Mouse (Mus musculus) 3134 (cell line): ENCODE measurements around the gene Cers3.

Experiments used
- DNase-seq: peaks from one replicate; pipeline ENCODE4 v3.0.0-alpha.2; 2011; ENCODE audit warnings: low spot score; ENCODE audit not compliant: insufficient read length; ENCODE audit errors: extremely low read depth

The Cers3 gene

DNA sequence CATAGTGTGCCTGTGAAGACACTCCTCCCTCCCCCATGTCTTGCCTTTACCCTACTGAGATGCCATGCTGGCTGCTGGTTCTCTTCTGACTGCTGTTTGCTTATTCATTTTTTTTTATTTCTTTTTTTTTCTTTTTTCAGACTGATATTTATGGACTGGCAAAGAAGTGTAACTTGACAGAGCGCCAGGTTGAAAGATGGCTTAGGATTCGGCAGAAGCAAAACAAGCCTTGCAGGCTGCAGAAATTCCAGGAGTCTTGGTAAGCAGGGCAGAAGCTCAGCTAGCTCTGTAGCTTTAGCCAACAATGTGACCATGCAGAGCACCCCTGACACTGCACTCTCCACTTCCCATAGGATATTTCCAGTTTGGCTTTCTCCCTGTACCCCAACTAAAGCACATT, 36.1 kb downstream of the Cers3 start:
- no peak for DNase-seq

DNA sequence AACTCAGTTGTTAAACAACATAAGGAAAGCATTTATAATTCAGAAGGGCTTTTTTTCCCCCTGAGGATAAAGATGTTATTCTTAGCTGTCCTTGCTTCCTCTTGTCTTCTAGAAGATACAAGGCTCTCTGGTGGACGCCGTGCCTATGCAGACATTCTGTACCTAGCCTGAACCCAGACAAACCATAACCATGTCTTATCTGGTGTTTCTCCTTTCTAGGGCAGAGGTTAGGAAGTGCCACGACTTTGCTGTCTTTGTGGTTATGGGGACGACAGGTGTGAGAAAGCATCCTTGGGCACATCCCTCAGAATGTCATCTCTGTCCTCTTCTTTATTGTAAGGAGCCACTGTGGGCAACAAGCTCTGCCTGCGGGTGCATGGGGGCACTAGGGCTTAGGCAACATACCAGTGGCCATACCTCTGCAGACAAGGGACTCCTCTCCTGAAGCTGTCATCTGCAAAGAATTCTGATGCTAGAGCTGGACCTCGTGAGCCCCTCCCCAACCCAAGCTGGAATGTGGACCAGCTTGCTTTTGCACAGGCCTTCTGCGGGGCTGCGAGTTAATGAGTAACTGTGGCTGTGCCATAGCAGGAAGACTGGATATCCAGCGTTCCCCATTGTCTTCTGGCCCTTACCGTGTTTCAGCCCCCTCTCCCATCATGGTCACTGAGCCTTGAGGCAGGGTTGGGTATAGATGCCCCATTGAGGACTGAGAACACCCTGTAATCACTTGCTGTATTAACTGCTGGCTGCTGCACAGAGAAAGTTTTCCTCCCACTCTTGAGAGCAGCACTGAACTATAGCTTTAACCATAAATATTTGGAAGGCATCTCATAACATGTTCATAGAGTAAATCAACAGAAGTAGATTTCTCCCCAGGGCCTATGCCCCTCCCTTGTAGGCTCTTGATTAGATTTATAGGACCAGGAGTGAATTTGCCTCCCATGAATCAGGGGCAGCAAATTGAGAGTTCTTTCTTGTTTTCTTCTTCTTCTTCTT, 36.9 kb downstream of the Cers3 start:
- DNase-seq, result no peak

DNA sequence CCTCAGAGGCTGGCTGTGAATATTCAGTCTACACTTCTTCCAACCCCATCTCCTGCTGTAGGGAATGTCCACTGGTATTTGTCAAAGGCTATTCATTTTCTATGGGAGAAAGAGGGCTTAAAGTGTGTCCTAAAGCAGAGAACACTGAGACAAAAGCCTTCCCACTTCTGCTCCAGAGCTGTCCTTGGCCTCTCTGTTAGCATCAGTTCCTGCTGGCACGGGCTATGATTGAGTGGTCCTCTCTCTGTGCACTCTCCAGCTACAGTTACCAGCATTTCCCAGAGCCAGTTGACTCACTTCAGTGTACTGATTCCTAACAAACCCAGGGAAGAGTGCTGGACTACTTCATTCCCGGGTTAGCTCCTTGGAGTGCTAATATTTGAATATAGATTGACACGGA, 43.2 kb downstream of the Cers3 start:
- DNase-seq, result no peak

DNA sequence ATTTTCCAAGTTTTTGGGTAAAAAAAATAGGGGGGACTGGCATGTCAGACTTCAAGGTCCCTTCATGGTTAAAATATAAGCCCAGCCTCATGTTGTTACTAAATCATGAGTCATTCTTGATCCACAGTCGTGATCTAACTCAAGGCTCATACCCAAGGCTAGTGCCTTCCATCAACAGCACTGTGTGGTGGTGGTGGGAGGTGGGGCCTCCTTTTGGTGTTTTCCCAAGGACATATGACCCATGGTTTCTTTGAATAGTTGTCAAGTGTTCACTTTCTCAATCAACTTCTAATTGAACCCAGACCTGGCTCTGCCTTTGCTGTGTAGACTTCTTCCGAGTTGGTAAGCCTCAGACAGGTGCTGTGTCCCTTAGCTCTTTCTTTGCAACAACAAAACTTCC, 44.5 kb downstream of the Cers3 start:
- no peak for DNase-seq

DNA sequence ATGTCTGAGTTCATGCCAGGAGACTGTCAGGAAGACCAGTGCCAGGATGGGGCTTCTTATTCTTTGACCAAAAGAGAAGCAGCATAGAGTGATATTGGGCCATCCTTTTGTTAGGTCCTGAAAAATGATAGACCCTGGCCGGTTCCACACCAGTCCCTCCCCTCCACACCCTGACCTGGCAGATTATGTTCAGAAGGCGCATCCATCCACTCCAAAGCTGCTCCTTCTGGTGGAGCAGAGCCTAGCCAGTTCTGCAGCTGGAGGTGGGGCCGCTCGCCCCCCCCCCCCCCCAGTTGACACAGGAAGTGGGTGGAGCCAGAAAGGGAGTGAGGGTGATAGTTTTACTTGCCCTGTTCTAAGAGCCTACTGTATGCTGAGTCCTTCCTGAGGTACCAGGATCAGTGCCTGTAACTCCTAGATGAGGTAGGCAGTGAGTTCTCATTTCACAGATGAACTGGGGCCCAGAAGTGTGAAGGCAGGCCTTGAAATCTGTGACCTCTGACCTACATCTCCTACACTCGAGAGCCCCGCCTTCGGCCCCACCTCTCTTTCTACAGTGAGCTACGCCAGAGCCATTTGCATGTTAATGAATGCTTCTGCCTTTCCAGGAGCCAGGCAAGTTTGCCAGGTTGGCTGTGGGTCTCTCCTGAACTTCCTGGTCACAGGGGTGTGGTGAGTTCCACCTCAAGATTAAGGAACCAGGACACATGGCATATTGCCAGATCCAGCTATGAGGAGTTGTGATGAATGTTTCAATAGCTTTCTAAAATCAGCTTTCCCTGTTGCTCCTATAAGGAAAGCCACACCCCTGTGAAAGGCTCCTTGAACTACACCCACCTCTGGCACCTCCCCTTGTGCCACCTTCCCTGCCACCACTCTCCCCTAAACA, 46.8 kb downstream of the Cers3 start:
- no peak for DNase-seq

DNA sequence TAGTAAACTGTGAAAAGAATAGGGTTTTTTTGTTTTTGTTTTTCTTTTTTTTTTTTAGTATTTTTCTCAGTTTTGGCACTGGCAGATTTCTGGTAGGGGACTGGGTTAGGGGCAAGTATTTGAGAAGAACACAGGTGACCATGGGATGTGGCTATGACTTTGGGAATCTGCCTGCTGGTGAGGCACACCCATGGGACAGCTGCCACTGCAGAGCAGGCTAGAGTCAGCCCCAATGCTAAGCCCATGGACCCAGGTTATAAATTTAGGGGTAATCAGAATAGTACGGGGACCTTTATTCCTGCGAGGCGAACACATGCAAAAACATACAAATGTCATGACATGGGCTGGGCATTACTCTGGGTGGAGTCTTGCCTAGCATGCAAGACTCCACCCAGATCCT, 47.7 kb downstream of the Cers3 start:
- no peak for DNase-seq

DNA sequence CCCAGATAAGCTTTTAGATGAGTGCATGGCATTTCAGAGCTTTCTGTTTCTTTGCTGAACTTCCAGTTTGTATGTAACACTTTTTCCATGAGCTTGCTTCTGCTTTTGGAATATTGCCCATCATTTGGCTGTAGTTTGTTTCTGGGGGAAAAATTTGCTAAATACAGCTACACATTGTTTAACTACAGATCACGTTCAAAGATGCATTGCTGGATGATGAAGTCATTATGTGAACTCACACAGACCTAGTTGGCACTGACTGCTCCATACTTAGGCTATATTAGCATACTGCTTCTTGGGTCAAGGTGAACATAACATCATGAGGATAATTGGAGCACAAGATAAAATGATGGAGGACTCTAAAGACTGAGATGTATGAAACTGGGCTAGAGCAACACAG, 53.6 kb downstream of the Cers3 start:
- DNase-seq, result no peak

DNA sequence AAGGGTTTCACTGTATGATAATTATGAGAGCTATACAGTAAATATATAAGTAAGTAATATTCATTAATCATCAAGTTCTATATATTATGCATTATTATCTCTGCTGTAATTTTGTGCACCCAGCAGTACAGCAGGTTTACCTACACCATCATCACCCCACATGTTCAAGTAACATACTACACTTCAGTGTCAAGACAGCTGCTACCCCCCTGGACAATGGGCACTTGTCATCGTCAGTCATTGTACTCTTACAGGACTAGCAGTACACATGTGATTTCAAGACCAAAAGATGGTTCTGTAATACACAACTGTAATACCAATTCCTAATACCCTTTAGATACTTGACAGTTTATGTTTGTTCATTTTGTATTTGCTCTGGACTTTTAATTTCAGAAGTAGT, 54.0 kb downstream of the Cers3 start:
- DNase-seq, result no peak

DNA sequence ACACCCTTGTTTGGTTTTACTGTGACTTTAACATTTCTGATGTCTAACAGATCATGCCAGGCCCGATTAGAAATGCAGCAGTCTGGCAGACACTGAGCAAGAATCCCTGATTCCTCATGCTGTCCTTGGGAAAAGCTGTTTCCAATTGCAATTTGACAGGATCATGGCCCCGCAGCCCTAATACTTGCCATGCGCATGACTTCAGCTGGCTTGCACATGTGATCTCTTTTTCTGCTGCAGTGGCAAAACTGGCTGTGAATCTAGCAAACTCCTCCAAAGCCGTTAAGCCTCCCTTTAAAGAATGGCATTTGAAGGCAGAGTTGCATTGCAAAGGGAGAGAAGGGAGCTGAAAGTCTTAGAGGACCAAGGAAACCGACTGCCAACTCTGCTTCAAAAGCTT, 55.5 kb downstream of the Cers3 start:
- no peak for DNase-seq

DNA sequence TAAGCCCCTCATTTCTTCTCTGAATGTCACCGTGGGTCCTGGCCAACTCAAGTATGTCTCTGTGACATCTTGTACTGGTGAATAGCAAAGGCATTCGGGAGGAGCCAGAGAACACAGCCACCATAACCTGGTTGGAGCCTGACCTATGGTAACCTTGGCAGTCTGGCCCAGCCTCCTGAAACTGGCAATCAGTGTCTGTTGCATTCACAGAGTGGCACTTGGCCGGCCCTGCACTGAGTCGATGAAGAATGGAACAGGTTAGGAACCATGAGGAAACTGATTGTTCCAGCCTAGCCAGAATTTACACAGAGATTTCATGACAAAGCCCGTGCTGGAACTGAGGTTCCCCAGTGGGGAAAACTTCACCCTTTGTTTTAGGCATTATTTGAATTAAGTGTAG, 57.5 kb downstream of the Cers3 start:
- DNase-seq, result no peak

DNA sequence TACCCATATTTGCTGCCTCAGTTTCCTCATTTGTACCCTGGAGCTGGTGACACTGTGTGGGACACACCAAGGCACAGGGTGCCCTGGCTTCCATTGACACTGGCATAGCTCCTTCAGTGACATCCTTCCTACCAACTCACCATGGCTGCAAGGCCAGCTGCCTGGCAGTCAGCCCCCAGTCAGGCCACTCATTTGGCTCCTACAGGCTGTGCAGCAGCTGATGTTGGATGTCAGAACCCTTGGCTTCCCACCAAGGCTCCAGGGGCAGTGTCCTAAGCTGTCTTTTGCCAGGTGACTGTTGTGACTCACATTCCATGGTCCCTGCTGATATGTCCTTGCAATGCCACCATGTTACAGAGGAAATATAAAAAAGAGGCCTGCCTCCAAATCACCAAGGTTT, 58.5 kb downstream of the Cers3 start:
- DNase-seq, result peak; percentile 29

DNA sequence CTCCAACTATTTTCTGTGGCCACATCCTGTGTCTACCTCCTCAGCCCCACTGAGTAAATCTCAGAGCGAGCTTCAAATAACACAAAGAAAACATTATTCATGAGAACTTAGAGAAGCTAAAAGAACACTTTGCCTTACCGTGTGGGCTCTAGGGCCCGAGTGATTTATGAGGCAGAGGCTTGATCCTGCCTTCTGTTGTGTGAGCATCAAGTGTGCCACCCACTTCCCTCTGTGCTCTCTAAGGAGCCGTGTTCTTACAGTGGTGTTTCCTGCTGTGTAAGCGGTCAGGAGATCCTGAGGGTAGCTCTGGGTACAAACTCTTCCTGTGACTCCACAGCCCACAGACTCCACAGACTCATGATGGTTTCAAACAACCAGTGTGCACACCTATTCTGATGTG, 60.5 kb downstream of the Cers3 start:
- DNase-seq, result no peak

DNA sequence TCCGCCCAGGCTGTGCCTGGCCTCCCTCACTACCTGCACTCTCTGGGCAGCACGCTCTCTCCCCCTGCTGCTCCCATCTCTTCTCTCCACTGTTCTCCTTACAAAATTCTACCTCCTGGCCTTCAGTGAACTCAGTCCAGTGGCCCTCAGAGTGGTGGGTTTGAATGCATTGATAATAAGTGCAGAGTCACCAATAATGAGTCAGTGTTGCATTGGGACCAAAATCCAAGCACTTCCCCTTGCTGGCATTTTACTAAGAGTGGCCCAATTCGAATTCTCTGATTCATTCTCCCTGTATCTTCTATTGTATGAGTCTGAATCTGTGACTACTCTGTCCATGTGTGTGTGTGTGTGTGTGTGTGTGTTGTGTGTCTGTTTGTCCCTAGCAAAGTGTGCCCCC, 63.5 kb downstream of the Cers3 start:
- no peak for DNase-seq

DNA sequence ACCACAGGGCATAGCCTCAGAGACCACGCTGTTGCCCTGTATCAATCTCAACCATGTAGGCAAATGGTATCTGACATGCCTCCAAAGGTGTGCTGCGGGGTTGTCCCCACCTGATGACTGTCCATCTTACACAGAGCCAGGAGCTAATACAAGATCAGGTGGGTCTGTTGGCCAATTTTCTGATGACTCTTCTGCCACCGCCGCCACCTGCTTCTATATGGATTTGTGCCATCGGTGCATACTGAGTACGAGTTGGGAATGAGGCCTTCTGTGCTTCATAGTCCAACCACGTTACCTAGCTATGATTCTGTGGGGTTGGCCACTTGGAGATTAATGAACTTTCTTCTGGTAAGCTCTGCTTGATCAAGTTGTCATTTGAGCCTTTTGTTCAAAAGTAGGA, 67.1 kb downstream of the Cers3 start:
- DNase-seq, result no peak

DNA sequence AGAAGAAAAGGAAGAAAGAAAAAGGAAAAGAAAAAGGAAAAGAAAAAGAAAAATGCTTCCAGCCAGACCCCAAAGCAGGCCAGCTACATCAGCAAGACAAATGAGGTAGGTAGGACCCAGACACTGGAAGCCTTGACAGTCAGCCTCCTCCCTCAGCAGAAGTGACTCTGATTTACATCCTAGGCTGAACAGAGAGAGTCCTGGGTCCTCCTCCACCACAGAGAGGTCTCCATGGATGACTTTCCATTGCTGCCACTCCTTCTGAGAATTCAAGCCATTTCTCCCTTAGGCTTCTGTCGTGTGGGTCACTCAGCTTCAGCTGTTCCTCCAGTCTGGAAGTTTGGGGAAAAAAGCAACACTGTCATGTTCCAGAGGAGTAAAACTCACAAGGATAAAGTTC, 68.0 kb downstream of the Cers3 start:
- no peak for DNase-seq

DNA sequence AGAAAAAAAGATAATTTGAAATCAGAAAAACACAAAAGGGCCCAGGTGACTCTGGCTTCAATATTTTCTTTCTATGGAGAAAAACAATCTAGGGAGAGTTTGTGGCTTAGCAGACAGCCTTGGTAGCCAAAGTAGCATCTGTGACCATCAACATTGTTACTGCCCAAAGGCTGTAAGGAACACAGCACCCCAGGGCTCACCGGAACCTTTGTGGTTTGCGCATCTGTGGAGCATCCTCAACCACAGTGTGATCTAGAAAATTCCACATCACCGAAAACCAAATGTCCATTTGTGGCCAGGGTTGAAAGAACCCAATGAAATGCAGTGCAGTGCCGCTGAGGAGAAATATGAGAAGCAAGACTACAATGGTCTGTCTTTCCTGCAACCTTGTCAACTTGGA, 69.0 kb downstream of the Cers3 start:
- peak; percentile 42 for DNase-seq

DNA sequence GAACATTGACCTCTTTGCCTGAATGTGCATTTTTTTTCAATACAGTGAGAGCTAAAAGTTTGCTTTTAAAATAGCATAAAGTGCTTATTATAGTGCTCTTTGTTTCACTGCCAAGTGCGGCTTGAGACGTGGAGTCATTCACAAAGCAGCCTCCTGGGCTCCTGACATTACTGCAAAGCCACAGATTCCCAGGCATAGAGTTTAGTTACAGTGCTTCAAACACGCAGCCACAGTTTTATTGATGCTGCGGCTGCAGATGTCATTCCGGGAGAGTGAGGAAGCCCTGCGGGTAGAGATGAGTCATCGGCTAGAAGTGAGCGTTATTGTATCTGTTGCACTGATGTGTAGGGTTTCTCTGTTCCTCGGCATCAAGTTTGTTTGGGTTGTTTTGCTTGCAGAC, 69.4 kb downstream of the Cers3 start:
- DNase-seq, result peak; percentile 68

DNA sequence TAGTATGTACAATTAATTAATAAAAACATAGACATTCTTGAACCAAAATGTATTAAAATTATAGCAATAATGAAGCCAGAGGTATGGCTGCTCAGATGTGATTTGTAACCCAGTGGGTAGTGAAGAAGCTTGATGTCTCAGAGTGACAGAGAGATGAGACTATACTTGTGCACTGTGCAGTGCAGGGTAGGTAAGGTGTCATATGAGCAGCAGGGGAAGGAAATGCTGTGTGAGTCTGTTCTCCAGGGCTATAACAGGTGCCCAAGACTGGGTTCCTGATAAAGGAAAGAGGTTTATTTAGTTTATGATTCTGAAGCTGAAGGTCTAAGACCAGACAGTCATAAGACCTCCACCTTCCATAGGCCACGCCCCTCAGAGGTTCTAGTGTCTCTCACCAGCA, 69.9 kb downstream of the Cers3 start:
- no peak for DNase-seq

DNA sequence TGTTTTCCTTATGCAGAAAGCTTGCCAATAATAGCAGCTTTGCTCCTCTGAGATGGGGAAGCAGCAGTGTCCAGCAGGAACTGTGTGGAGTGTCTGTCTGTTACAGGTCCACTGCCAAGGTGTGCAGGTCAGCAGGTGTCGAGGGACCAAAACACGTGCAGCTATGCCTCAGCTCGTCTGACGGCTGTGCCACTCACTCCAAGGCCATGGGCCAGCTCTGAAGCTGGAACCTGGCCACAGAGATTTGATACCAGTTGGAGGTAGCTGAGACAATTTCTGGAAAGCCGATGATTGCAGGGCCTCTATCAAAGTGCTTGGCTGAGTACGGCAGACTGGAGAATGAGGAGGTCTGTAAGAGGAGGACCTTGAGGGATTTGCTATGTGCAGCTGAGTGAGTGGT, 72.2 kb downstream of the Cers3 start:
- no peak for DNase-seq

DNA sequence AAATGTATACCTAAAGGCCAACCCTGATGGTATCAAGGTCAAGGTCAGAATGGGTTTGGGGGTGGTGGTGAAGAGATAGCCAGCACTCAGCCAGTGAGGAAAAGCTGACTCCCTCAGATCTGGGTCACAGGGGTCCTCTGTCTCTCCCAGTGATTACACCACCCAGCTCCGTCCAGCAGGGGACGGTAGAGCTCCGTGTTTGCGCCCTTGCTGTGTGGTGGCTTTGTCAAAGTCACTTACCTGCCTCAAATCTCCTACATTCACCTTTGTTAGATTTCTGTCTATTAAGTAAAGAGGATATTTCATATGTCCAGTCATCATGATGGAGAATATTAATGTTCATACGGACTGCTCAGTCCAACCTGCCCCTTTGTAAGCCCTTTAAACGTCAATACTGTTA, 76.7 kb downstream of the Cers3 start:
- DNase-seq, result no peak

DNA sequence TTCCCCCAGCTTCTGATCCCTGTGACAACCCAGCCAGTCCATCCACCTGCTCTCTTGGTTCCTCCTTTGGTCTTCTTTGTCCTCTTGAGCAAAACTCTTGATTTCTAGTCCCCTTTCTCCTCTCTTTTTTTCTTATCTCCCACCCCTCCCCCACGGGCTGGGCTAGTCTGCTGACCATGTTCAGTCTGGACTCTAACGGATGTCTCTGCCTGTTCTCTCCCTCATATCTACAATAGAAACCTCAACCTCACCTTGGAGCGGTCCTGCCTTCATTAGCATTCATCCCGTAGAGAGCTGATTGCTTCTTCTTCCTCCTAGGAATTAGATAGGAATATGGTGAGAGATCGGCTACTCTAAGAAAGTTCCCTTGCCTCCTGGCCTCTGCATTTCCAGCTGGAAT, 87.5 kb downstream of the Cers3 start:
- DNase-seq, result no peak

DNA sequence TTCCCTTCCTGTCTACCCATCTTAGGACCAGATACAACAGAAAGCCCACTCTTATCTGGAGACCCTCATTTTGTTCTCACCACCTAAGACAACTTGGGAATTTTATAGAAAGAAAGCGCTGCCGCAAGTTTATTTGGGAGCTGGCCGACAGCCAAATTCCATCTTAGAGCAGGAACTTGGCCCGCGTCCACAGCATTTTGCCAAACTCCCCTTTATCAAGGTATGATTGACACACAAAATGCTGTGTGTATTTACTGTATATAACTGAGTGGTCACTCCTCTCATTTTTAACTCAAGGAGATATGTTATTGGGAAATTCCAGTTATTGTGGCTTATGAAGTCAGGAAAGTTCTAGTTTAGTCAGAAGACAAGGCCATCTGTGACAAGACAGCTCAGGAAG, 88.0 kb downstream of the Cers3 start:
- no peak for DNase-seq
